Mouse (Mus musculus): ENCODE measurements at regions not wholly inside any gene's neighbourhood (a gene's known extent, or its start where the extent isn't known, plus 50 kb on each side); places are given as distances from the start of the nearest gene placed in this dataset.

- TF ChIP-seq CTCF (IDR thresholded peaks at IDR 0.05; ENCODE audit: control insufficient read depth, insufficient read depth, insufficient read length) = no peak
- no peak for TF ChIP-seq MYOG (IDR thresholded peaks at IDR 0.05; ENCODE audit: control insufficient read depth, extremely low read depth, insufficient read length)
Observed at GRCm38 (mm10) chr3:10685501-10685951, 350.0 kb upstream of the Gm38303 start.
